ENCODE assay signal across 8 mouse cellular contexts in the genomic region with DNA sequence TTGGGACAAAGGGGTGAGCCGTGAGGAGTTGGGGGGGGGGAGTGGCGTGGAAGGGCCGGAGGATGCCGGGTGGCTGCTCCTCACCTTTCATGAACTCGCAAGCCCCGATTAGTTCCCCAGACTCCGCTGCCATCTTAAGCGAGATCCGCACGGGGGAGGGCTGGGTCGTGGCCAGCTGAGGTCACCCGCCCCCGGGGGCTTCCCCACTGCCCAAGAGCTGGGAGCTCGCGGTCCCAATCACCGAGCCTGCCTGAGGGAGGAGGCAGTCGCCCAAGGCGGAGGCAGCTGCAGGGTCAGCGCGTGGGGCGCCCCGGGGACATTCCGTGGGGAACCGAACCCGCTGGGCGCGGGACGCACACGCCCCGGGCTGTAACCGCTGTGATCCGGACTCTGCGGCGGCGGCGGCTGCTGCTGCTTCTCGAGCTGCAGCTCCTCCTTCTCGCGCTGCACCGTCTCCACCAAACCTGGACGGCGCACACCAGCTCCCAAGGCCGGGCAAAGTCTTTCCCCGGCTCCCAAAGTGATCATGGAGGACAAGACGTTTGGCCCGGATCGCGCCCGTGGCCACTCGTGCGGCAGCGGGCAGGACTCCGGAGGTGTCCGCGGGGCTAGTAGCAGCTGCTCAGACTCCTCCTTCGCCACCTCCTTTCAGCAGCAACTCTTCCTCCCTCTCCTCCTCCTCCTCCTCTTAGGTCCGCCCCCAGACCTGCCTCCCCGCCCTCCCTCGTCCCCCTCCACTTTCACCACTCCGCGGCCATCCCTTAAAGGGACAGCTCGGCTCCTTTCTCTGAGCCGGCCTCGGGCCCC. TPM values are rescaled to one million over a fixed set of nuclear protein-coding genes. Genes with fewer than 3 reads are reported as not detected.
DNase-seq lines count a peak whose midpoint lies in the region; ATAC-seq lines count a peak whose summit lies in the region.

A gene (minus strand): TSS at position 680 of the 807 bp plus-strand sequence.

- peak; percentile 88 for ATAC-seq in forebrain, embryonic 16.5 days

- H3K36me3 ChIP-seq in forebrain, embryonic 16.5 days (ENCODE audit: control insufficient read depth, insufficient read depth): no peaks in the 10 kb centered on the region

- no peaks in the 10 kb centered on the region for H3K27me3 ChIP-seq in forebrain, embryonic 16.5 days (replicated peaks; ENCODE audit: control insufficient read depth, insufficient read depth, low read length)

- intact Hi-C loops in heart, postnatal 36 days (cut with DNase I): loop anchor here (2.0 to 10.0 kb wide), 5 partner anchors 36 to 321 kb away; a partner anchor contains a TSS

- H3K9ac ChIP-seq in forebrain, embryonic 16.5 days (replicated peaks; ENCODE audit: low read depth, low read length): peak within 1 kb of the TSS; percentile 91

- peak; percentile 82 for DNase-seq in MN1 (ENCODE audit: low spot score)
- peak; percentile 66 to 72 for DNase-seq in cerebellum, adult 18-20 months
- peak; percentile 74 to 81 for DNase-seq in heart, postnatal 36 days
- DNase-seq in layer of hippocampus, postnatal 10 days (ENCODE audit: low spot score in 2 of 2): peak; percentile 66 to 74
- peak; percentile 89 for DNase-seq in lung, postnatal 10 days
- peak; percentile 56 for DNase-seq in retina, adult 2 months (ENCODE audit: low read depth, low spot score)
- DNase-seq in thymus, postnatal 4 days: peak; percentile 73

- H3K4me2 ChIP-seq in forebrain, embryonic 16.5 days (ENCODE audit: low read length): peak within 1 kb of the TSS; percentile 97

- no peaks in the 10 kb centered on the region for H3K9me3 ChIP-seq in forebrain, embryonic 16.5 days (ENCODE audit: control insufficient read depth, low read length)

- peak within 1 kb of the TSS; percentile 94 for H3K4me3 ChIP-seq in forebrain, embryonic 16.5 days (replicated peaks; ENCODE audit: low read length)

- peak within 1 kb of the TSS; percentile 90 for H3K27ac ChIP-seq in forebrain, embryonic 16.5 days (ENCODE audit: low read length)

- under 1% methylated on average over 61 of the region's 64 CpGs for WGBS in forebrain, embryonic 16.5 days

- H3K4me1 ChIP-seq in forebrain, embryonic 16.5 days (replicated peaks; ENCODE audit: control insufficient read depth, insufficient read depth, low read length): peaks cover 22% of the 10 kb centered on the region

RNA-seq across cellular contexts. Expression of the gene that starts here (rescaled TPM):
- 6.9 and 7.7 TPM in 2 replicates for polyA plus RNA-seq in forebrain, embryonic 16.5 days (2015; fragmentation: Nextera tagmentation; extraction: Ambion mirVana)
- total RNA-seq in heart, postnatal 36 days (2021): 1 to 10 TPM; 3.0 to 4.6 TPM
- total RNA-seq in layer of hippocampus, postnatal 10 days (2021): 1 to 10 TPM; 5.2 to 7.6 TPM

Comparison
In these comparisons a context has a peak if more than half of its experiments do, and no peak if none do; other contexts are left out.
1. Peak in every context shown above with its lines: DNase-seq, ATAC-seq, H3K4me3 ChIP-seq and H3K27ac ChIP-seq.